Mouse (Mus musculus) brain, adult 2 months (tissue): ENCODE measurements around the gene Acyp2.
A peak's percentile ranks its signal among the peaks of the same experiment; 100 is the strongest.
"Not testable (repeated sequence)": the region's sequence is repeated elsewhere in the genome, so short reads cannot be mapped to it uniquely, and the experiment has no call there.

Experiments
- DNase-seq: peaks from one replicate; pipeline ENCODE4 v3.0.0; 2011; ENCODE audit warnings: low read depth, low spot score

The Acyp2 gene

GRCm38 (mm10) chr11:30649001-30649637, at the start of gene Acyp2:
Acyp2 (minus strand) TSS chr11:30649587.
- DNase-seq: peak; percentile 94

- no peak for DNase-seq
Observed at GRCm38 (mm10) chr11:30689421-30689820, 40.0 kb upstream of the Acyp2 start.

GRCm38 (mm10) chr11:30676086-30676485, 26.7 kb upstream of the Acyp2 start:
- peak; percentile 94 for DNase-seq

DNA sequence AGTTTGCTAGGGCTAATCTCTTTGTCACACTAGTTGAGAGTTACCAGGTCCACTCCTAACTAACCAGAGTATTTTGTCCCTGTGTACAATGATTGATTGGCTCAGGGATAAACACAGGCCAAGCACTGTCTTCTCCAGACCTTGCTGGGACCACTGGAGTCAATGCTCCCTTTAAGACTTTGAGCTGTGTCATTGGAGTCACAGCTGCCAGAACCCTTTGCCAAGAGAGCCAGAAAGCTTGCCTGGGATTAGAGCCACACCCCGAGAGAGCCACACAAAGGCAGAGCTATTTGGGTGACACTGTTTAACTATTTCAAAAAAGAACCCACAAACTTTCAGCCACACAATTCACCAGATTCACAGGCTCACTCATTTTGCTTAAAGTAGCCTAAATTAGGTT, 23.3 kb upstream of the Acyp2 start:
- peak; percentile 80 for DNase-seq

DNA sequence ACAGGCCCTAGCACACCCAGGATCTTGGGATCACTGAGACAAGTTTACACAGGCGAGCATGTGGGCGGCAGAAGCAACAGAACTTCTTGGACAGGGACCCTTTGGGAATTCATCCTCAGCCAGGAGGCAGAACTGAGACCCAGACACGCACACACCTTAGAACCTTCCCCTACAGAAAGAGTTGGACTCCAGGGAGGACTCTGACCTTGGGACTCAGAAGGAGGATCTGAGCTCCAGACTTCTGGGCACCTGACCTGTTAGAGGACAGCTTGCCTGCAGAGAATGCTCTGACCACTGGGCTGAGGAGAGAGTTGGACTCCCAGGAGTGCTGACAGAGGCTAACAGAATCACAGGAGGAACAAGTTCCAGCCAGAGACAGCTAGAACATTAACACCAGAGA, 13.6 kb upstream of the Acyp2 start:
- DNase-seq: no peak

DNA sequence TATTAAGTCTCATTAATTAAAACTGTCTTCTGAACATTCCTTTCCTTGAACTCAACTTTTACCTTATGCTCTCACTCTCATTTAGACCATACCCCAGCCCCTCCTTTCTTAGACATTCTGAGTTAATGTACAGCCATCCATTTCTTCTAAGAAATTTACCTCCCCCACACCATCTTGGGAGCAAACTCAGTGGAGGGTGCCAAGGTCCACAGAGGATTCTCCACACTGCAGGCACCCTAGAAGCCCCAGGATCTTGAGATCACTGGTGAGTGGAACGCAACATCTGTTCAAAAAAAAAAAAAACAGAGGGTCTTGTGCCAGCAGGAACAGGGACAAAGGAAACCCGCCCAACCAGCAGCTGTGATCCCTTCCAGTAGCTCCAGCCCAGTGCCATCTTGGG, 13.2 kb upstream of the Acyp2 start:
- no peak for DNase-seq

- peak; percentile 80 for DNase-seq
Observed at GRCm38 (mm10) chr11:30657069-30657468, 7.7 kb upstream of the Acyp2 start.

- no peak for DNase-seq
Observed at GRCm38 (mm10) chr11:30656060-30656459, 6.7 kb upstream of the Acyp2 start.

DNA sequence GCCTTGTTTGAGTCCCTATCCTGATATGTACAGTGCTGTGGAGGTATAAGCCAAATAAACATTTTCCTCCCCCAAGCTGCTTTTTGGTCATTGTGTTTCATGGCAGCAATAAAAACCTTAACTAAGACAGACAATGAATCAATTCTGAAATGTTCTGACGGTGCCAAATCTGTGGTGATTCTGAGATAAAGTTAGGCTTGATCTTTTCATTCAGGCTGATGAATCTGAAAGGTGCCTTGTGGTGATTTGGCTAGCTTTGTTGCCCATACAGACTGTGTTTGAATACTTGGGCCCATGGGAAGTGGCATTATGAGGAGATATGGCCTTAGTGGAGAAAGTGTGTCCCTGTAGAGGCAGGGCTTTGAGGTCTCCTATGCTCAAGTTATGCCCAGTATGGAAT, 1.0 kb upstream of the Acyp2 start:
- DNase-seq: no peak

GRCm38 (mm10) chr11:30635674-30636073, 13.7 kb downstream of the Acyp2 start:
- DNase-seq: peak; percentile 59

DNA sequence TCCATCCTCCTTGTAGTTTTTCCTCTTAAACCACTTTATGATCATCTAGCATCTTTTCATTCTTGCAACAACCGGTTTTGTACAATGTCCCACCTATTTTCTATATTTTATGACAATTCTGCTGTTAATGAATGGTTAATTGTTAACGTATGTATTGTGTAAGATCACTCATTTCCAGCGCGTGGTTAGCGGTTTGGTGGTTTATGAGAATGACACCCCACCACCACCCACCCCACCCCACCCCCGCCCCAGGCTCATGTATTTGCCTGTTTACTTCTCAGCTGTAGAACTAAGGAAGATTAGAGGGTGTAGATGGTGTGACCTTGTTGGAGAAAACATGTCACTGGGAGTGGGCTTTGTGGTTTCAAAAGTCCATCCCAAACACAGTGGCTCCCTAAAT, 18.9 kb downstream of the Acyp2 start:
- no peak for DNase-seq

GRCm38 (mm10) chr11:30623218-30623617, 26.2 kb downstream of the Acyp2 start:
- no peak for DNase-seq

- not testable (repeated sequence) for DNase-seq
Observed at GRCm38 (mm10) chr11:30621386-30622363, 27.7 kb downstream of the Acyp2 start.

DNA sequence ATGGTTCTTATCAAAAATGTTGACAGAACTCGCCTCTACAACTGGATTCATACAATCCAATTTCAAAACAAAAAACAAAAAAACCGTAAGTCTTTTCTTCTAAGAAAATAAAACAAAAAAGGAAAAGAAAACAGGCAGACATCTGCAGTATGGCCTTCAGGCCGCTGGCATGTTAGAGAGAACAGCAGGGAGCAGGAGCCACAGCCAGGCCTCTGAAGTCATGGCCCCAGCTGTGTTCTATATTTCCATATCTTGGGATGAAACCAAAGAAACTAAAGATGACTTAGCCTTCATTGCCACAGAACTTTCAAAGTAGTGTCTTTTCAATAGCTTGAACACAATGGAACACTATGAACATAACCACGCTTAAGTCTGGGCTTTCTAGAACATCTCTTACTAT, 31.2 kb downstream of the Acyp2 start:
- no peak for DNase-seq

DNA sequence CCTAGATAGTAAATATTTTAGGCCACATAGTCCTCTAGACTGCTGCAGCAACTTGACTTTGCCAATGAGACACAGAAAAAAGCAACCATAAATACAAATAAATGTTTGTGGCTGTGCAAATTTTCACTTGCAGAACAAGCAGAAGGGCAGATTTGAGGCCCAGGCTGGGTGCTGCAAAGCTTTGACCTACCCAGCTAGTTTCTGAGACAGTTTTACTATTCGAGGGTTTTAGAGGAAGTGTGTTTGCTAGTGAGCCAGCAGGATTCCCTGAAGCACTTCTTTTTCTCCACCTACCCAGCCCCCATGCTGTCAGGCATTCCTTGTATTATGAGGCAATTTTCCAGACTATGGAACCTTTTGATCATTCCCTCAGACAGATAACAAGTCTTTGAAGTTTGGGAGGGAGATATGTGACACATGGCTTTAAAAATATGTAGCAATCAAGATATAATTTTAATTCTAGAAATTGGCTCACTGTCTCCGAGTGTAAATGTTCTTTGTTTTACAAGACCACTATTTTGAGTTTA, 31.8 kb downstream of the Acyp2 start:
- no peak for DNase-seq

DNA sequence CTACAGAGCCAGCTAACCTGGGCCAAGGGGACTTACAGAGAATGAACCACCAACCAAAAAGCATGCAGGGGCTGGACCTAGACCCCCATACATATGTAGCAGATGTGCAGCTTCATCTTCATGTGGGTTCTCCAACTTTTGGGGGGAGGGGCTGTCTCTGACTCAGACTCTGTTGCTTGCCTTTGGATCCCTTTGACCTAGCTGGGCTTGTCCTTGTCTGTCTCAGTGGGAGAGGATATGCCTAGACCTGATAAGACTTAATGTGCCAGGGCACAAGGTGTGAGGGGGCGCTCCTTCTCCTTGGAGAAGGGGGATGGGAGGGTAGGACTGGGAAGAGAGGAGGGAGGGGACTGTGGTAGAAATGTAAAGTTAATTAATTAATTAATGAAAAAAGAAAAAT, 33.4 kb downstream of the Acyp2 start:
- no peak for DNase-seq

- DNase-seq: no peak
Observed at GRCm38 (mm10) chr11:30613916-30614546, 35.4 kb downstream of the Acyp2 start.

DNA sequence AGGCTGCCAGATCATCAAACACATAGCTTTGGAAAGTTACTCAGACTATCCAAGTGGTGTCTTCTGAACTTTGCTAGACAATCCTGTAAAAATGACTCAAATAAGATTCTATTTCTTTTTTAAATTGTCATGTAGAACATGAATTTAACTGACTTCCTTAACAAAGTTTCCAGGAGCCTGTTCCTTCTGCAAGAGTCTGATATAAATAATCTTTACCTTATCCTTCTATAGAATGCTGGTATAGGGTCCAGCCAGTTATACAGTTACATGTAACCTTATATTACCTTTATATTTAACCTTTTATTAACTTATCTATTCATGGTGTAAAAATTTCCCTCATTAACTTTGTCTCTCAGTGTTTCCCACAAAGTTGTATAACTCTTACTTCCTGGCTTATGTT, 36.7 kb downstream of the Acyp2 start:
- no peak for DNase-seq

DNA sequence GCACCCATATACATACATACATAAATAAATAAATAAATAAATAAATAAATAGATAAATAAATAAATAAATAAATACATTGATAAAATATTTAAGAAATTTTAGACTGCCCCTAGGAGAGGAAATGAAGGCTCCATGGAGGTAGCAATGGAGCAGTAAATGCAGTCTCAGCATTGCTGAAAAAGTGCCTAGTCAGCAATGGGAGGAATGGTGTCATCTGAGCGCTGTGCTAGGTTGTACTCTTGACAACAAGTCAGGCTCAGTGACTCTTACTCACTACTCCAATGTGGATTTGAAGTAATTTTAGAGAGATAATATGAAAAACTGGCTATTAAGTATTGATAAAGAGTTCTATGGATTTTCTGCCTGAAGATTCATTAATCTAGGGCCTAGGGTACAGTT, 40.1 kb downstream of the Acyp2 start:
- DNase-seq: no peak

GRCm38 (mm10) chr11:30607587-30608518, 41.5 kb downstream of the Acyp2 start:
- DNase-seq: no peak

- no peak for DNase-seq
Observed at GRCm38 (mm10) chr11:30597259-30597658, 52.1 kb downstream of the Acyp2 start.
